Mouse (Mus musculus) adrenal gland, adult (tissue): Measurements from ENCODE around the gene Wwtr1.
A peak's percentile ranks its signal among the peaks of the same experiment; 100 is the strongest.

Experiments used
- DNase-seq, 2 experiments: peaks; one replicate each; pipeline ENCODE4 v3.0.0; 2022 to 2023; ENCODE audit warnings: low spot score in 1 of 2; ENCODE audit not compliant: inconsistent age in 2 of 2

Wwtr1 gene

DNA sequence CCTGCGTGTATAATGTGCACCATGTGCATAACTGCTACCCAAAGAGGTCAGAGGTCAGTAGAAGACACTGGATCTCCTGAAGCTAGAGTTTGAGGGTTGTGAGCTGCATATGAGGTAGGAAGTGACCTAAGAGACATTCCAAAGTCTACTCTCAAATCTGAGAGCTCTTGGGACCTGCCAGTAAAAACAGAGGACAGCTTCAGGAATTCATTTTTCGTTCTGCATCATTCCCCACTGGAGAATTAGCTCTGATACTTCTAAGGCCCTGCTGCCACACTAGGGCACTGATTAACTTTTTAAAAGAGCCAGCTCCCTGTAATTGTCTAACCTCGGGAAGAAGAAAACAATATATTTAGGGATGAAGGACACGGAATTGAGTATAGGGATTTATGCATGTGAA, 53.8 kb downstream of the Wwtr1 start:
- DNase-seq: no peak

DNA sequence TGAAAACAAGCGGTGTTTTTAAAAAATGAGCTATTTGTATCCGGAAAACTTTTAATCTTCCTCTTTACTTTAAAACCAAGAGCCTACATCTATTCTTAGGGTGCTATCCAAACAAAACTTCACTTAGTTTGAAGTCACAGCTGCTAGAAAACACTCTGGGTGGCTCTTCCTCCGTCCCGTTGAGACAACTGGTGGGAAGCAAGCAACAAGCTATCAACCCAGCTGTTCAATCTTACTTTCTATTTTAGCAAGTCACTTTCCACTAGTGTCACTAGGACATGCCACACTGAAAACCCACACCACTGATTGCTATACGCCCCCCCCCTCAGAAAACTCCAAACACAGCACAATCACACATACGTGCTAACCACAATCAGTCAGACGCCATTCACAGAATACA, 55.7 kb downstream of the Wwtr1 start:
- DNase-seq: no peak

DNA sequence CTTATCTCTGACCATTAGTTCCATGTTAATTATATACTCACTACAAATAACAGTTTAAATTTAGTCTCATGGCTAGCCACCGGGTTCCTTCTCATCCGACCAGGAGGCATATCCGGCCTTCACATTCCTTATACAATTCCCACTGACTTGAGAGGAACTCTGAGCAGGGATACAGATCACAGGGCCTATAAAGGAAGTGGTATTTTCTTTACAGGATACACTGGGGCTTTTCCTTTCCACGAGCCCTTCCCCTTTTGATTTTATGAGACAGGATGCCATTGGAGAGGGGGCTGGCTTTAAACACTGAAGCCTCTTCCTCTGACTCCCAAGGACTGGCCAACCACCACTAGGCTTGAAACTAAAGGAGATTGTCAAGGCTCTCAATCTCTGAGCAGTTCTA, 59.6 kb downstream of the Wwtr1 start:
- peak in 1 of 2 experiments; percentile 53 for DNase-seq

DNA sequence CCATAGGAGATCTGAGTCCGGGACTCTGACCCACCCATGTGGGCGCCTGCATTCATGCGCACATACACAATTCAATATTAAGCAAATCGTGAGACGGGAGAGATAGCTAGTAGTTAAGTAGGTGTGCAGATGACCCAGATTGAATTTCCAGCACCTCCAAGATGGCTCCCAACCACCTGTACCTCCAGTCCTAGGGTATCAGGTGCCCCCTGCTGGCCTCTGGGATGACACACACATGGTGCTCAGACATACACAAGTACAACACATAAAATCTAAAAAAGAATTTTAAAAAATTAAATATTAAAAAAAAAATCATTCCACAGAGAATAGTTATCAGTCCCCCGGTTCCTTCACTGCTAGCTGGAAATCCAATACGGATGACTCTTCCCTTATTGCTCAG, 60.7 kb downstream of the Wwtr1 start:
- no peak for DNase-seq

DNA sequence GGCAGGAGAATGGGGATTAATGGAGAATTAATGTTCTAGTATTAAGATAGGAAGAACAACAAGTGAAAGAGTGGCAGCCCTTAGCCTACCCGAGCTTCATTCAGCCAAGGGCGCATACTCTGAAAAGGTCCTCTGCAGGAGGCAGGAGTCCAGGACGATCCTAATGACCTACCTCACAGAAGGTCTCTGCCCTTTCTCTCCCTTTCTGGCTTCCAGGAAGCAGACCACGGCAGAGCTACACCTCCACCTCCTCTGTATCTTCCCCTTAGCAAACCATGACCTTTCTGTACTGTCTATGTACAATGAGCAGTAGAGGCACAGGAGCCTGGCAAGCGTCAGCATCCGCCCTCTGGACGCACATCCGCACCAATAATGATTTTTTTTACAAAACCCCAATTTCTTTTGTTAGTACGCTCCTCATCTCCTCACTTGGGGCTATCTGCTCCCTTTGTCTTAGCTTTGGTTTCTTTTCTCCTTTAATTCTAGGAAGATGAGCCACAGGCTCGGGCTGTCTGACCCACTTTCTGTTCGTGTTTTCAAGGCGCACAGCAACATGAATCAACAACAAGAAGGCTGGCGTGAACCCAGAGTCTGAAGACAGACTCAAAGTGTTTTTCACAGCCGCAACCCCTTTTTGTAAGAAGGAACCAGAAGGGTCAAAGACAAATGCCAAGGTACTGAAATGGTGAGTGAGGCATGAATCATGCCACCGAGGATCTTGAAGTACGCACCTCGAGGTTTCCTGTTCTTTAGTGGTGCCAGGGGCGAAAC, 63.7 kb downstream of the Wwtr1 start:
- DNase-seq: peak; percentile 68 to 90

DNA sequence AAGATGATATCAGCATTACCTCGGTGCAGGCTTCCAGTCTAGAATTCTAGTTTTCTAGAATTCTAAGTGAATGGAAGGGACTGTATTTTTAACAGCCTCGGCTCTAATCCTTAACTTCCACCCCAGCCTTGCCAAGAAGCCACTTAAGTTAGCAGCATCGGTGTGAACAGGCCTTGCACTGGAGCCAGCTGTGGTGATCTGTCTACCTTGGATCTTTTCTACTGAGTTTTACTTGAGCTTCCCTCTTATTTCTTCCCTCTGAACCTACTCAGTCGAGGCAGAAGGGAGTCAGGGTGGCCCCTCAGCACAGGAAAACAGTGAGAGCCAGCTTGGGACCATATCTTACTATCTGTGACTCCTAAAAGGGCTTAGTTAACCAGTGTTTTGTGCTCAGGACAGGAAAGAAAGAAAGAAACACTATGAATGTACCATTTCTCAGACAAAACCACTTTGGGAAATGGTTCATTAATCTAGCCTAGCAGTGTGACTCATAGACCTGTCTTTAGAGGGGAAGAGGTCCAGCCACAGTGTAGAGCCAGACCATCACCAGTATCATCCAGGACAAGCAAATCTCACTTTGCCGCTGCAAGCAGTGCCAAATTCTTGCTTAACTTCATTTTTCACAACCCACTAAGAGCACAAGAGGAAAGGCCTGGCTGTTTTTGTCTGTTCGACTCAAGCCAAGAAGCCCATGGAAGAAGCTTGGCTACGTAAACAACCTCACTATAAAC, 65.6 kb downstream of the Wwtr1 start:
- DNase-seq: peak; percentile 32 to 77

DNA sequence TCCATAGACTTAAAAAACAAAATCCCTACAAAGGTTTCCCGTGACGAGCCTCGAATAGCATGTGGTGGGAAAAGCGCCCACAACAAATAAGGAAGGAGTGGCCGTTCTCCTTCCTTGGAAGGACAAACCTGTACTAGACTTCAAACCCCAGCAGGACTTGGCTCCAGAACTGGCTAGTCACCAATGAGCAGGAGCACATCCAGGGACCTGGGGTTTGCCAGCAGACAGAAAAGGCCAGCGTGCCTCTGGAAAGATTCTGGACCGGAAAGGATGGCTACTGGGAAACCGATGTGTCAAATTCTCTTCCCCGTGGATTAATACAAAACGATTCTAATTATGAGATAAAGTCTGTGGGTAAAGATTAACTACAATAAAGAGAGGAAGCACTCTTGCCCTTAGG, 69.7 kb downstream of the Wwtr1 start:
- peak in 1 of 2 experiments; percentile 52 for DNase-seq

DNA sequence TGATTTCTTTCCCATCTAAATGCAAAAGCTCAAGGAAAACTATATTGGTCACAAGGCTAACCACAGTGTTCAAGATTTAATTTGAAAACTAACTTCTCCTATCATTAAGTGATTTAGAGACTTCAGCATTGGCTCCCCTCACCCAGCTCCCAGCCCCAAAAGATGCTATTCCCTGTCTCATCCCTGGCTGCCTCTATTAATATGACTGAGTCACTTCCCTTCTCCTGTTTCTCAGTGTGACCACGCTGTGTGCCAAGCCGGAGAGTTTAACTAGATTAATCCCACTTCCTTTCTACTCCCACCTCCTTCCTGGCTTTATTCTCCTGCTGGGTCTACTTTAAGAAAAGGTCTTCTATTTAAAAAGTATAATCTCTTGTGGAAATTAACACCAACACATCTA, 71.0 kb downstream of the Wwtr1 start:
- DNase-seq: peak in 1 of 2 experiments; percentile 53

DNA sequence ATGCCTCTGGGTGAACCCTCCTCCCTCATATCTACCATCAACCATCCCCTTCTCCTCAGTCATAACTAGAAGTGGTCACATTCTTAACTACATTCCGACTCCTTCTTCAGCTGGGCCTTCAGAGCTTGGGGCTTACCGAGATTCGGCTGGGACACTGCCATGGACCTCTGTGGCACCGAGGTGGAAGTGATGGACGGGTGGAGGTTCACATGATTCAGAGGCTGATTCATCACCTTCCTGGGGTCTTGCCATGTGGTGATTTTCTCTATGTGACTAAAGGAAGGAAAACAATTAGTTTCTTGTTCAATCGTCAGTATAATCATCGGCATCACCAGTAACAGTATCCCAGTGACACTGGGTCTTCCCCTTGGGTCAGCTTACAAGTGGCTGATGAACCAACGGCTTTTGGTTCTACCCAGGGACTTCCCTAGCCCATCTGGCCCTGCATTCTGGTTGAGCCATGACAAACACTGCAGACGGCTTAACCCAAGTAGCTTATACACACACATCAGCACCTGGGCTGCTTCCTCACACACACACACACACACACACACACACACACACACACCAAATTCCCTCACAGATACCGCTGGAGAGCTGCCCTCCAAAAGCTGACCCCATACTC, 74.0 kb downstream of the Wwtr1 start:
- DNase-seq: no peak

DNA sequence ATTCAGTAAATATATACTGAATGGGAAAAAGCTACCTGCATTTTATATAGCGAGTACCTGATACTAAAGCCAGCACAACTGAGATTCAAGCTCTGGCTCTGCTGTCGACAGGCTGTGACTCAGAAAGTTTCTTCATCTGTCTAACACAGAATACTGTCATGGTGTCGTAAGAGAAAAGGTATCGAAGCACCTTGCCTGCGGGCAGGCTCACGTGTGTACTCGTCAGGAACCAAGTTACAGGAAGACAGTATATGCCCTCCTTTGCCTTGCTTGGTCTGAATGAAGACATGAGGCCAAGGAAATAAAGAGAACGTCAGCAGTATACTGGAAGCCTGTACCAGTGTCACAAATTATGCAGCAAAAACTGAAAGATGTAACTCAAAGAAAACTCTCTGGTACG, 74.9 kb downstream of the Wwtr1 start:
- DNase-seq: no peak

DNA sequence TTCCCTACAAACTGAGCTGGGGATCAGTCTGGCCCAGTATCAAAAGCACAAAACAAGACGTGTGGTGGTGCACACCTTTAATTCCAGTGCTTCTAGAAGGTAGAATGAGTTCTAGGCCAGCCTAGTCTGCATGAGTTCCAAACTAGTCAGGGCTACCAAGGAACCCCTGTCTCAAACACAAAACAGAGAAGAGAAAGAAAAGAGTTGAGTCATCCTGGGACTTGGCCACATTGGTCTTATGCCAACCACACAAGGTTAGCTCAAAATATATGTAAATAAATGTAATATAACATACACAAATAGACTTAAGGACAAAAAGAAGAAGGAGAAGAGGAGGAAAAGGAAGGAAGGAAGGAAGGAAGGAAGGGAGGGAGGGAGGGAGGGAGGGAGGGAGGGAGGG, 77.9 kb downstream of the Wwtr1 start:
- no peak for DNase-seq

DNA sequence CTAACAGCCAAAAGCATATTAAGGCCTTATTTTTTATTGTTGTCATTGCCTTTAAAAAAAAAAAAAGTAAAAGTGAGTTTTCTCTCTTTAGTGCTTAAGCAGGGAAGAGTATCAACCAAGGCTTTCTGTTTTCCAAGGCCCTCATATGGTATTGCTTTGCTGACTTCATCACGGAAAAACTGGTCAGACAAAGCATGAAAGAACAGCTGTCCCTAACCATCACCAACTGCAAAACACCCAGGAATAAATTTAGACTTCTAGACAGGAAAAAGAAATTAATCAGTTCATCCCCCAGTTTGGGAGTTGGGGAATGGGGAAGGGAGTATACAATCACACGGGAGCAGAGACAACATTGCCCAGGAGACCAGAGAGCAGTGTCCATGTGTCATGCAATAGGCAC, 79.3 kb downstream of the Wwtr1 start:
- DNase-seq: no peak

DNA sequence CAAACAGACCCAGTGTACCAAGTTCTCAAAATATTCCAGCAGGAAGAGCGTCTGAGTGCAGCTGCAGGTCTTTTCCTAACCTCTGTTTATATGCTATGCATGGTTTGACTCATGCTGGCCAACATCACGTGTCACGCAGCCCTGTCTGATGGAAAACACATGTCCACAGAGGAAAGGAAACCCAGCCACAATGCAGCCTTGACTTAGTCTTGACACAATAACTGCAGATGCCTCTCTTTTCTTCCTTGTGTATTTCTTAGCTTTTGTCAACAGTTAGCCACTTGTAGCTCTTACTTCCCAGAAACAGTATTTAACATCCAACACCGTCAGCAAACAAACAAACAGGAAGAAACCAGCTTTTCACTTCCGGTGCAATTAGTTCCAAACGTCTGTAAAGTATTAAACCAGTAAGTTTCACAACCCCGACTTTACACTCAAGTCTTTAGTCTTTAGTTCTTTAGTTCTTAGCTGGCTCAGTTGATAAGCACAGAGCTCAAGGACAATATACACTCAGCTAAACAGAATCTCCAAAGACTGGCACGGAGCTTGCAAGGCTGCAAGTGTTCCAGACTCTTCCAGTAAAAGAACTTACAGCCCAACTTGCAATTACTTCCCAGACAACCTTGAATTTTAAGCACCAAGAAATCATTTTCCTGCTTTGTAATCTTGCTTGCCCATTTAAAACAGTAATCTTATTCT, 88.1 kb downstream of the Wwtr1 start:
- peak; percentile 34 to 73 for DNase-seq

DNA sequence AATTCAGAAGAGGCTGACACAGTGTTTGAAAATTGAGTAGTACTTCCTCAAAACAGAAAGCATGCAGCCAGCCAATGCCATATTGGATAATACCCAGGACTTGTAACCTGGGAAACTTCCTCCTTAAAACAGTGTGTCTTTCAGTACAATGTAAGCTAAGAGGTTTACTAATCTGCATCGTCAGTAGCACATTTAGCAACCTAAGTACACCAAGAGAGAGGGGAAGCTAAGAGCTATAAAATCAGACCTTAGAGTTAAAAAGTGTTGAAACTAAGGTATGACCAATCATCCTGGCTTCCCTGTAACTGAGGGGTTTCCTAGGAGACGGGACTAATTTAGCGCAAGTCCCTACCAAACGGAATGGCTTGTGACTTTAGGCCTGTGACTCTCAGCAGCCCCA, 89.6 kb downstream of the Wwtr1 start:
- no peak for DNase-seq

DNA sequence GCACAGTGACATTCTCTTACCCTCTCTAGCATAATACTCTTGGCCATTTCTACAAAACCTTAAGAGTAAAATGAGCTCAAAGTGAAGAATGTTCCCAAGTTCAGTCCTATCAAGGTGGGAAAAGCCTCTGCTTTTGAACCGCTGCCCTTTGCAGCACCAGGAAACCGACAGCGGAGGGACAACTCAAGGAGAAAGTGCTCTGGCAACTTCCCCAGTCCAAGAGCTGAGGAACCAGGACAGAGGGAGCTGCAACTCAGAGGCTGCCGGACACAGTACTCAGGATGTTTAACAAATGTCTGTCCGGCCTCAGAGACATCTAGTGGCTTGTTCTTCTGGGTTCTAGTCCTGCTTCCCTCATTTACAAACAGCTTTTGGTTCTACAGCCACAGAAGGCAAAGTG, 93.7 kb downstream of the Wwtr1 start:
- no peak for DNase-seq

DNA sequence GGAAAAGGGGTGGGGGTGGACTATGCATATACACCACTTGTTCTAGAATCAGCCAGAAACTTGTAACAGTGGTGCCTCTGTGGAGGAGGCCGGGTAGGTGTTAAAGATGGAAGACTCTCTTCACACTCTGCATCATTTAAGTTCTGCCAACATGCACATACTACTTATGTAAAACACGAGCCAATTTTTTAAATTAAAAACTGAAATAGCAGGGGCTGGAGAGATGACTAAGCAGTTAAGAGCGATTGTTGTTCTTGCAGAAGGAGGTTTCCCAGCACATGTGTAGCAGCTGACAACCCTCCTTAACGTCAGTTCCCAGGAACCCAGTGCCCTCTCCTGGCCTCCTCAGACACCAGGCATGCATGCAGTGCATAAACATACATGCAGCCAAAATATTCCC, 95.1 kb downstream of the Wwtr1 start:
- DNase-seq: no peak

DNA sequence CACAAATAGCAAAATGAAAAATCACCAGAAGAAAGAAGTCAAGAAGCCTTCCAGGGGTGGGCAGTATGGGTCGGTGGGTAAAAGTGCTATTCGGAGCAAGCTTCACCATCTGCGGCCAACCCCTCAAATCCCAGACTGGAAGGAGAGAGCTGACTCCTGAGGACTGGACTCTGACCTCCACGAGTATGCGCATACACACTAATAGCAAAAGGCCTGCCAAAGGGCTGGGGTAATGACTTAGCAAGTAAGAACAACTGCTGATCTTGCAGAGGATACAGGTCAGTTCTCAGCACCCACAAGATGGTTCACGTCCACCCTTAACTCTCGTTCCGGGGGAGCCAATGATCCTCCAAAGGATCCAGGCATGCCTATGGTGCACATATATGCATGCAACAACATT, 101.3 kb downstream of the Wwtr1 start:
- DNase-seq: no peak

DNA sequence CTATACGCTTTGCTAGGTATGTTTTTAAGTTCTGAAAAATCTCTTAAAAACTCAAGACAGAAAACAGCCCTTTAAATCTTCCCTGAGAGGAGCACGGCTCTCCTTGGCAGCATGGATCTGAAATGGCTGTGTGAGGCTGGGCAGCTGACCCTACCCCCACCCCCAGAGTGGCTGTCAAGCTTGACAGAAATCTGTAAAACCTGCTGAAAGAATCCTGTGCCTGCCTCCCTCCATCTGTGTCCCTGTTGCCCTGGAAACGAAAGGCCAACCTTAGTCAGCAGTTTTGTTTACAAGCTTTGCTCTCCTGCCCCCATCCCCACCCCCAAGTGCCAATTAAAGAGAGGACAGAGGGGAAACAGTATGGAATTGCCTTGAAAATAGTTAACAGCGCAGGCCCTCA, 103.3 kb downstream of the Wwtr1 start:
- DNase-seq: no peak

DNA sequence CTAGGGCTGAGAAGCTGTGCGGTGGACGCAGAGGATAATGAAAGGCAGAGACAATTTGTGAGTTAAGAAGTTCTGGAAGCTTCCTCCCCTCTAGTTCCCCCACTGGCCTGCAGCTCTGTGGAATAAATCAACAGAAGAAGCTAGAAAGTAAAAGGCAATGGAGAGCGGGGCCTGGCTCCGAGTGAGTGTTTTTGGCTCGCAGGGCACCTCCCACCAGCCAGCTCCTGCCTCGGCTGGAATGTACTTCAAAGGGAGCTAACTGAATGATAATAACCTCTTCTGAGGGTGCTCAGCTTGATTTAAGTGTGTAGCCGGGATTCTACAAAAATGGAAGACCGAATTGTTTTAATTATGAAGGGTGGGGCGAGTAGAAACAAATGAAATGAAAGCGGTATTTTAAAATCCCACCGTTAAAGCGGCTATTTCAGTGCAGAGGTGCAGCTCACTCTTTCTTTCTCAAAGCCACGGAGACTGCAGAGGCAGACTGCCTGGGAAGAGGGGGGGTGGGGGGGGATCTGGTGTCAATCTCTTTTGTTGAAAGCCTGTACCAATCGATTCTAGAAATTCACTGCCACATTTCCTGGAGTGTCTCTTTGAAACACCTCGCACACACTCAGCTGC, 104.6 kb downstream of the Wwtr1 start:
- DNase-seq: peak; percentile 52 to 84

DNA sequence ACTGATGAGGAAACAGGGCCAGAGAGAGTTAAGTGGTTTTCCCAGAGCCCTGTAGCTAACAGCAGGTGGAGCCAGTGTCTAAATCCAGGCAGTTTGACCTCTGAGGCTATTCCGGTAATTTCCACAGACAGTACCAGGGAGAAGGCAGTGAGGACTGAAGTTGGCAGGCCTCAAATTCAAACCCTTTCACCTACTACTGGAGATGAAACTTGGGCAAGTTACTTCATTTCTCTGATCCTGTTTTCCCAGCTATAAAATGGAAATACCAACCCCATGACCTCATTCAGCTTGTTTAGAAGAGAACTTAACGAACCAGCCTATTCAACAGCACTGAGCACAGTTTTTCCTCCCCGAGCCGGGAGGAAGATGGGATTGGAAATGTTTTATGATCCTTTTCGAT, 105.4 kb downstream of the Wwtr1 start:
- DNase-seq: peak; percentile 73 to 92

DNA sequence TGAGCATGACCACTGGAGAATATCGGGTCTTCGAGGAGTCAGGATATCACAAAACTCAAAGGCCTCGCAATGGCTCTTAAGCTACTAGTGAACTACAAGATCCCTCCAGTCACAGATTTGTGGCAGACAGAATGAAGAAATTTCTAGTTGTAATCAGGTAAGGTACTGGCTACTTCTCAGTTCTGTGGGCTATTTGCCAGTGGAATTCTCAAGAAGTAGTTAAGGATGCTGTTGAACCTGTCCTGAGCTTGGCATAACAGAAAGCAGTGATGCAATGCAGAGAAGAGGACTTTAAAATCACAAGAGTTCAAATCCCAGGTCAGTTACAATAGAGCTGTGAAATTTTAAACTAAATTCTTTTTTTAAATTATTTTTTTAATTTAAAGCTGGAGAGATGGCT, 106.4 kb downstream of the Wwtr1 start:
- no peak for DNase-seq
